Mouse (Mus musculus) left cerebral cortex, postnatal 10 days (tissue): ENCODE measurements at regions not wholly inside any gene's neighbourhood (a gene's known extent, or its start where the extent isn't known, plus 50 kb on each side); places are given as distances from the start of the nearest gene placed in this dataset.

ENCODE experiments used
- DNase-seq, 2 experiments: peaks; one replicate each; pipeline ENCODE4 v3.0.0; 2021 to 2022; ENCODE audit warnings: low spot score in 2 of 2, mixed read lengths in 1 of 2; ENCODE audit errors: extremely low spot score in 1 of 2
- intact Hi-C: fragments of 180-260 bp; cut with DNase I; formaldehyde crosslinking; loops from one replicate; pipeline ENCODE4 v1.15.1; 2025

GRCm38 (mm10) chr2:178635685-178636084, 205.4 kb downstream of the Cdh26 start:
- DNase-seq = no peak
- intact Hi-C loops = loop anchor here (10.0 kb wide), 1 partner anchor 799 kb away; no protein-coding TSS in a partner anchor

- intact Hi-C loops = loop anchor here (10.0 kb wide), 1 partner anchor 798 kb away; no protein-coding TSS in a partner anchor
- DNase-seq = no peak
These were observed 206.6 kb downstream of the Cdh26 start for GRCm38 (mm10) chr2:178636901-178637300.

GRCm38 (mm10) chr2:178642137-178643052, 212.1 kb downstream of the Cdh26 start:
- DNase-seq = no peak
- intact Hi-C loops = no loop called here

GRCm38 (mm10) chr2:178643053-178643402, 212.7 kb downstream of the Cdh26 start:
- DNase-seq = no peak
- intact Hi-C loops = no loop called here

- intact Hi-C loops = no loop called here
- no peak for DNase-seq
These were observed 213.5 kb downstream of the Cdh26 start for GRCm38 (mm10) chr2:178643841-178644240.

GRCm38 (mm10) chr2:178660071-178660470, 229.7 kb downstream of the Cdh26 start:
- intact Hi-C loops = loop anchor here (10.0 kb wide), 1 partner anchor 235 kb away; no protein-coding TSS in a partner anchor
- DNase-seq = no peak

GRCm38 (mm10) chr2:178662396-178662795, 232.1 kb downstream of the Cdh26 start:
- intact Hi-C loops = loop anchor here (10.0 kb wide), 1 partner anchor 238 kb away; no protein-coding TSS in a partner anchor
- peak in 1 of 2 experiments; percentile 4 for DNase-seq

GRCm38 (mm10) chr2:178664977-178665376, 234.6 kb downstream of the Cdh26 start:
- intact Hi-C loops = loop anchor here (5.0 to 10.0 kb wide), 3 partner anchors 93 to 240 kb away; no protein-coding TSS in a partner anchor
- DNase-seq = peak; percentile 27 to 68

GRCm38 (mm10) chr2:178668451-178668850, 238.1 kb downstream of the Cdh26 start:
- intact Hi-C loops = loop anchor here (5.0 to 10.0 kb wide), 3 partner anchors 96 to 244 kb away; no protein-coding TSS in a partner anchor

GRCm38 (mm10) chr2:178670952-178671351, 240.6 kb downstream of the Cdh26 start:
- intact Hi-C loops = no loop called here

More at GRCm38 (mm10) chr2:178668451-178668850, 238.1 kb downstream of the Cdh26 start:
- DNase-seq = peak in 1 of 2 experiments; percentile 21

GRCm38 (mm10) chr2:178673621-178674020, 243.3 kb downstream of the Cdh26 start:
- DNase-seq = no peak
- intact Hi-C loops = no loop called here

More at GRCm38 (mm10) chr2:178670952-178671351, 240.6 kb downstream of the Cdh26 start:
- DNase-seq = no peak

- intact Hi-C loops = no loop called here
- peak in 1 of 2 experiments; percentile 13 for DNase-seq
These were observed 244.3 kb downstream of the Cdh26 start for GRCm38 (mm10) chr2:178674621-178675020.

GRCm38 (mm10) chr2:178676970-178677369, 246.6 kb downstream of the Cdh26 start:
- intact Hi-C loops = no loop called here
- DNase-seq = no peak

GRCm38 (mm10) chr2:178680368-178680767, 250.0 kb downstream of the Cdh26 start:
- intact Hi-C loops = no loop called here
- no peak for DNase-seq

GRCm38 (mm10) chr2:178684026-178684958, 254.0 kb downstream of the Cdh26 start:
- no peak for DNase-seq
- intact Hi-C loops = no loop called here

- intact Hi-C loops = no loop called here
- DNase-seq = no peak
These were observed 254.9 kb downstream of the Cdh26 start for GRCm38 (mm10) chr2:178685211-178685610.

- no peak for DNase-seq
- intact Hi-C loops = no loop called here
These were observed 255.9 kb downstream of the Cdh26 start for GRCm38 (mm10) chr2:178686167-178686601.

- intact Hi-C loops = no loop called here
- no peak for DNase-seq
These were observed 258.3 kb downstream of the Cdh26 start for GRCm38 (mm10) chr2:178688586-178688985.
